Mouse (Mus musculus) cerebellum, adult (tissue): ENCODE data around the gene Tmeff1.
"Not testable (repeated sequence)": the region's sequence is repeated elsewhere in the genome, so short reads cannot be mapped to it uniquely, and the experiment has no call there.

Experiments
- ATAC-seq: cut with Nextera tagmentation; 2 replicates; pipeline ENCODE4 v1.9.2; 2017; ENCODE audit warnings: mild to moderate bottlenecking, moderate library complexity, mixed read lengths; ENCODE audit not compliant: insufficient number of reproducible peaks, low FRiP score, low TSS enrichment

The Tmeff1 gene

GRCm38 (mm10) chr4:48664021-48664420, 79.0 kb downstream of the Tmeff1 start:
- ATAC-seq = no peak

DNA sequence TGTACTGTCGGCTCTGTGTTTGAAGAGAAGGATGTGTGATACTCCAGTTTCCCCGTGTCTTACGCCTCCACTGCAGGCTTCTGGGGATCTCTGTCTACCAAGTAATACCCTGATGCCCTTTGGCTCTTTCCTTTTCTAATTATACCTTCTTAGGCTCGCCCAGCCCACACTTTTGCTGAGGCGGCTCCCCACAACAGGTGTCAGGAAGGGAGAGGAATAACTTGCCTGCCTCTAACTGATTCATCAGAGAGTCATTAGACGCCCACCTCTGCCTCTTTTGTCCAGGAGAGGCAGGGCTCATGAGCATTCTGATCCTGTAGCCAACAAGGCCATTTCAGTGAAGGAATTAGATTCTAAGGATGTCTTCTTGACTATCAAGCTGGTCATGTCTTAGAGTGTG, 82.3 kb downstream of the Tmeff1 start:
- no peak for ATAC-seq

- no peak for ATAC-seq
Measured at GRCm38 (mm10) chr4:48672915-48673314, 87.9 kb downstream of the Tmeff1 start.

- no peak for ATAC-seq
Measured at GRCm38 (mm10) chr4:48674412-48674811, 89.4 kb downstream of the Tmeff1 start.

DNA sequence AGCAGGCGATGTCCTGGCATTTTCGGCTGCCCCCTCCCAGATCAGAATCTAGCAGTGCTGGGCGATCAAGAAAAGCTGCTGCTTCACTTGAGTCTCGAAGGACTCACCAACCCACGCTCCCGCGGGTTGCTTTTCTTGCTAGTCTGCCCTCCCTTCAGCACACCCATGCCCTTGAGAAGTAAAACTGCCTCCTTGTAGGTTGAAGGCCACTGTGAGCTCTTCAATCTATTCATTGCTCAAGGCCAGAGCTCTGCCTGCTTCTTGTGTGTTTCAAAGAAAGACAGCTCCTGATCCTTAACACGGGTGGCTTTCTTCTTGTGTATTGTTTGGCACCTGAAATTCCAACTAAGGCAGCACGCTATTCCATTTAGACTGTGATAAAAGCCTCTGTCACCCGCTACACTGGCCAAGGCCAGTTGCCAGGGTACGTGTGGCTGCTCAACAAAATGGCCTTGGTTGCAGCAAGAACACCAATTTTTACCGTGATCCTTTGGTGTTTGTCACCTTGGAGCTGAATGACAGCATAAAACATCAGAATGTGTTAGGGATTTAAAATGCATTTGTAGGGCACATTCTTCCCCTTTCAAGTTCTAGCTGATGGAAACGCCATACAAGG, 91.7 kb downstream of the Tmeff1 start:
- no peak for ATAC-seq

GRCm38 (mm10) chr4:48677276-48677675, 92.3 kb downstream of the Tmeff1 start:
- ATAC-seq = no peak

DNA sequence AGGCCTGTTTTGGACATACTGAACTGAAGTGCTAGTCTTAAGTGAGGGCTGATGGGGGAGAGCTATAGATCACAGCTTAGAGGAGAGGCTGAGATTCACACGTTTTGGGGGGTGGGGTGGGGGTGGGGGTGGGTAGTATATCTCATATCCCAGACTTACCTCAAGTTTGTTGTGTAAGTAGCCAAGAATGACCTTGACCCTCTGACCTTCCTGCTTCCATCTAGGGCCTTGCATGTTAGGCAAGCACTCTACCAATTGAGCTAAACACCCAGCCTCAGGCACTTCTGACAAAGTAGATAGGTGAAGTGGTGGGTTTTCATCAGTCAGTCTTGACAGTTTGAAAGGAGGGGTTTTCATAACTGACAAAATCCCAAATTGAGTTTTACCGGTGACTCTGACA, 92.8 kb downstream of the Tmeff1 start:
- ATAC-seq = no peak

GRCm38 (mm10) chr4:48678793-48679192, 93.8 kb downstream of the Tmeff1 start:
- no peak for ATAC-seq

GRCm38 (mm10) chr4:48679728-48680127, 94.8 kb downstream of the Tmeff1 start:
- ATAC-seq = not testable (repeated sequence)

GRCm38 (mm10) chr4:48680214-48680613, 95.2 kb downstream of the Tmeff1 start:
- no peak for ATAC-seq

DNA sequence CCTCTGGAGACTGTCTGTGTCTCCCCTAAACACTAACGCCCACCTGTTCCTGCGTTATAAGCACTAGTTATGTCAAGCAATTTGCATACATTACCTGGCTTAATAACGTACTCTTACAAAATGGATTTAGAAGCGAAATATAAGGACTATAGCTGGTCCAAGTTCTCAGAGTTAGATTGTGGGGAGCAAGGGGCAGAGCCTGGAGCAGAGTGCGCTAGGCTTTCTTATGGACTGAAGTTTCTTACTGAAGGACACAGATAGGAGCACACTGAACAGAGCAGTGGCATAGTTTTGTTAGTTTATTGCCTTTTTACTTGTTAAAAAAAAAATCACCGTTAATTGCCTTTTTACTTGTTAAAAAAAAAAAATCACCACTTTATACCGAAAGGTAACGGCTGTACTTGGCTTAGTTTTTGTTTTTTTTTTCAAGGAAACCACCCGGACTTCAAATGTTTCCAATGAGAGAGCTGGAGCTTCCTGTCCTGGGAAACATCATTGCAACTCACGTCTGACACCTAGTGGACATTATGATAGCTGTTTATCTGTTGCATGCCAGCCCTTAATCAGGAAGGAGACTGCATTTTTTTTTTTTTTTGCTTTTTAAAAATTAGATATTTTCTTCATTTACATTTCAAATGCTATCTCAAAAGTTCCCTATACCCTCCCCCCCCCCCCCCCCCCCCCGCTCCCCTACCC, 95.8 kb downstream of the Tmeff1 start:
- ATAC-seq = peak; percentile 67; the same call in 1 of the 2 replicates

GRCm38 (mm10) chr4:48683126-48683525, 98.2 kb downstream of the Tmeff1 start:
- no peak for ATAC-seq

GRCm38 (mm10) chr4:48683633-48684209, 98.7 kb downstream of the Tmeff1 start:
- not testable (repeated sequence) for ATAC-seq

DNA sequence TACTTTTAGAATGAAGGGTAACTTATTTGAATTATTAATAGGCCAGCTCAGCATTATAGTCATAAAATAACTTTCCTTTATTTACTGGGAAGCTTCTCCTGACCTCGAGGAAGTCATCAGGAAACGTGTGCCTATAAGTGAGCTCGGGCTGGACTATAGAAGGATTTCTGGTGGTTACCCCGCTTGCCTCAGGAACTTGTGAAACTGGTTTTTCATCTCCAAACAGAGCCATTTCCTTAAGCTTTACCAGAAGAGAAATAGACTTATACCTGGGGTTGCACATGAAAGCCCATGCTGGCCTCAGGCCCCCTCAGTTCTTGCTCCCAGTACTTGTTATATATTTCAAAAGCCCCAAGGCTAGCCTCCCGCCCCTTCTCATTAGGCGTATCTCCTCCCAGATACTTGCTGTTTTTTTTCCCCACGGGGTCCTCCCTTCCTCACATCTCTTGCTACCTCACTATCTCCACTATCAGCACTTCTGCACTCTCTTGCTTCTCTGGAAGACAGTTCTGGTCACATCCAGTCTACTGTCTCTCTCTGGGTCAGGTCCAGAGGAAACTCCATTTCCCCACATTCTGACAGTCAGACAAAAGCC, 99.7 kb downstream of the Tmeff1 start:
- ATAC-seq = no peak

- ATAC-seq = no peak
Measured at GRCm38 (mm10) chr4:48688148-48688547, 103.2 kb downstream of the Tmeff1 start.

- peak; percentile 90 for ATAC-seq
Measured at GRCm38 (mm10) chr4:48690640-48691039, 105.7 kb downstream of the Tmeff1 start.

- ATAC-seq = peak; percentile 50; the same call in 1 of the 2 replicates
Measured at GRCm38 (mm10) chr4:48691793-48692437, 106.9 kb downstream of the Tmeff1 start.

- ATAC-seq = no peak
Measured at GRCm38 (mm10) chr4:48692736-48693292, 107.8 kb downstream of the Tmeff1 start.

DNA sequence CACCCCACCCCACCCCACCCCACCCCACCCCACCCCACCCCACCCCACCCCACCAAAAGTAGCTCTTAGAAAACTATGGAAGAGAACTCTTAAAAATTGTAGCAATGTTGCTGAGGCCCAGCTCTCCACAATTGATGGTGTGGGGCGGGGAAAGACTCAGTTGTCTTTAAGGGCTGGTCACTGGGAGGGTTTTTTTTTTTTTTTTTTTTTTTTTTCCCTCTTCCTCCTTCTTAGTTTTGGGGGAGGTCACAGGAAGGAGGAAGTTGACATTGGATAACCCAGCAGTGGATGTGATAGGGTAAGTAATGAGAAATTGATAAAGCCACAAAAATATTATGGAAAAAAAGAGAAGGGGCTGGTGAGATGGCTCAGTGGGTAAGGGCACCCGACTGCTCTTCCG, 111.7 kb downstream of the Tmeff1 start:
- ATAC-seq = no peak

GRCm38 (mm10) chr4:48697302-48697701, 112.3 kb downstream of the Tmeff1 start:
- ATAC-seq = no peak
